Mouse (Mus musculus) hindbrain, embryonic 13.5 days (tissue): ENCODE measurements around the gene Ctdspl2. TPM values are rescaled to one million over a fixed set of nuclear protein-coding genes. Genes with fewer than 3 reads are reported as not detected.
"Not testable (repeated sequence)": the region's sequence is repeated elsewhere in the genome, so short reads cannot be mapped to it uniquely, and the experiment has no call there.

Source experiments
- ATAC-seq: fragments of 200-750 bp; cut with Nextera tagmentation; 2 replicates; pipeline ENCODE4 v1.8.0; 2017; ENCODE audit warnings: moderate TSS enrichment; ENCODE audit not compliant: low FRiP score
- H3K27ac ChIP-seq: fragments of 300-500 bp; sonication (generic); 2 replicates; pipeline ENCODE4 v1.5.1; 2015; ENCODE audit warnings: inconsistent platforms, mild to moderate bottlenecking, moderate library complexity
- H3K27me3 ChIP-seq: fragments of 300-500 bp; sonication (generic); 2 replicates; pipeline ENCODE4 v1.6.1; 2015; ENCODE audit warnings: mild to moderate bottlenecking, inconsistent platforms
- H3K36me3 ChIP-seq: fragments of 300-500 bp; sonication (generic); 2 replicates; pipeline ENCODE4 v1.6.1; 2015; ENCODE audit warnings: mild to moderate bottlenecking, inconsistent platforms
- H3K4me1 ChIP-seq: fragments of 300-500 bp; sonication (generic); replicated peaks from 2 replicates; pipeline ENCODE4 v1.6.1; 2015; ENCODE audit warnings: inconsistent platforms
- H3K4me2 ChIP-seq: fragments of 300-500 bp; sonication (generic); 2 replicates; pipeline ENCODE4 v1.6.1; 2015; ENCODE audit warnings: inconsistent platforms, mild to moderate bottlenecking, moderate library complexity
- H3K4me3 ChIP-seq: fragments of 300-500 bp; sonication (generic); 2 replicates; pipeline ENCODE4 v1.5.1; 2015; ENCODE audit warnings: mild to moderate bottlenecking, inconsistent platforms
- H3K9ac ChIP-seq: fragments of 300-500 bp; sonication (generic); 2 replicates; pipeline ENCODE4 v1.6.1; 2015; ENCODE audit warnings: mild to moderate bottlenecking, inconsistent platforms
- H3K9me3 ChIP-seq: fragments of 300-500 bp; sonication (generic); 2 replicates; pipeline ENCODE4 v1.6.1; 2016; ENCODE audit warnings: inconsistent platforms
- WGBS: fragments of 180-500 bp; shearing (Covaris S2); methylation state at CpG from one replicate; pipeline ENCODE4 v1.1.7; 2015; 5-methylcytosine and 5-hydroxymethylcytosine counted together
- polyA plus RNA-seq: library from polyadenylated mRNA; unstranded; fragments of >200 nt; fragmentation: Nextera tagmentation; extraction: Ambion mirVana; gene quantifications from 2 replicates; pipeline ENCODE4 v1.2.1, GENCODE M21; 2015

Gene Ctdspl2
- polyA plus RNA-seq, 1 experiment from 2014 or later = 42.8 TPM

GRCm38 (mm10) chr2:122018705-122019104 is 62.9 kb downstream of the Ctdspl2 start:
- WGBS = 85% methylated on average over 1 of the region's 1 CpGs
- Histone ChIP-seq H3K4me3 (no peak overlapping the region), H3K36me3 (no peaks in the 10 kb centered on the region), H3K27ac (no peak overlapping the region), H3K27me3 (no peaks in the 10 kb centered on the region), H3K4me1 (no peaks in the 10 kb centered on the region), H3K9ac (no peak overlapping the region), H3K4me2 (no peak overlapping the region), H3K9me3 (no peaks in the 10 kb centered on the region)
- ATAC-seq = no peak

- no peak overlapping the region for H3K9ac ChIP-seq
- no peaks in the 10 kb centered on the region for H3K36me3 ChIP-seq
- H3K4me1 ChIP-seq = 0 out of 2 replicates have a peak, but pooled peaks cover 1% of the 10 kb centered on the region
- H3K4me3 ChIP-seq = no peak overlapping the region
- H3K27ac ChIP-seq = no peak overlapping the region
- ATAC-seq = no peak
- no peaks in the 10 kb centered on the region for H3K27me3 ChIP-seq
- no peak overlapping the region for H3K4me2 ChIP-seq
- no peaks in the 10 kb centered on the region for H3K9me3 ChIP-seq
- 88% methylated on average over 2 of the region's 2 CpGs for WGBS
Observed at GRCm38 (mm10) chr2:122022284-122022683, 66.5 kb downstream of the Ctdspl2 start.

GRCm38 (mm10) chr2:122027091-122027490 is 71.3 kb downstream of the Ctdspl2 start:
- not testable (repeated sequence) for ATAC-seq, H3K9me3 ChIP-seq, H3K4me3 ChIP-seq, H3K36me3 ChIP-seq, H3K9ac ChIP-seq, H3K27me3 ChIP-seq, H3K4me2 ChIP-seq, H3K27ac ChIP-seq
- WGBS = 95% methylated on average over 10 of the region's 10 CpGs
- peaks cover 23% of the 10 kb centered on the region for H3K4me1 ChIP-seq

DNA sequence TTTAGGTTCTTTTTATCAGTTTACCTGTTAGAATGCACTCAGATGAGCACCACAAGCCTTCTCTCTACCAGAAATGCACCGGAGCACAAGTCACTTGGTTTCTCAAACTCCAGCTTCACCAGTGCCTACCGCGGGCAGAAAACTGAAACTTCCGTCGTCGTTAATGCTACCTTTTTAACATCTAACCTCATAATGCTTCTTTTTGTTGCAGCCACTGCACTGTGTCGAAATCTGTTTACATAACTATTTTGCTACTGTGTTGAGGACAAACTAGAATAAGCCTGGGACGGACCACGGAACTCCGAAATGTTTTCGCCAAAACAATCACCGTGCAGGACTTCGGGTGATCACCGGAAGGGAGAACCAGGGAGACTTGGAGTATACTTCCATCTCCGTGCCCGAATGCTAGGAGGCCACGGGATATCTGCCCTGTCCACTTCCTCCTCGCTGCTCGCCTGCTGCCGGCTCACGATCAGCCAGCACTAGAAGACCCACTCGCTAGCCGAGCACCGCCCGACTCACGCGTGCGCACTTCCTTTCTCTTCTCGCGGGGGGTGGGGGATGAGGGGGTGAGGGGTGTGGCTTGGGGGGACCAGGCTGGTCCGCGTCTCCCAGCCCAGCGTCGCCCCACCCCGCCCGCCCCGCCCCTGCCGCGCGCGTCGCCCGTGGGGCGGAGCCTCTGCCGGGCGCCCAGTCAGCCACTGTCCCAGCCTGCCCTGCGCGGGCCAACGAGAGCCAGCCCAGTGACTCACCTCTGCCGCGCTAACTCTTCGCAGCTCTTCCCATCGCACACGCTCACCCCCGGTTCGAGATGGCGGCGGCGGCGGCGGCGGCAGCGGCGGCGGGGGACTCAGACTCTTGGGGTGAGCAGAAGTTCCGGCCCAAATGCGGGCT is 72.3 kb downstream of the Ctdspl2 start, which contains the start of gene Eif3j1:
Eif3j1 (plus strand) TSS at position 685 of the 894 bp plus-strand sequence.
- 0 out of 2 replicates have a peak, but pooled peaks cover 1% of the 10 kb centered on the region for H3K36me3 ChIP-seq
- WGBS = under 1% methylated on average over 62 of the region's 67 CpGs
- peak within 1 kb of the TSS; percentile 82 for H3K4me2 ChIP-seq
- no peaks in the 10 kb centered on the region for H3K9me3 ChIP-seq
- peaks cover 23% of the 10 kb centered on the region for H3K4me1 ChIP-seq
- peak within 1 kb of the TSS; percentile 90 for H3K27ac ChIP-seq
- H3K27me3 ChIP-seq = no peaks in the 10 kb centered on the region
- ATAC-seq = peak; percentile 99
- H3K9ac ChIP-seq = peak within 1 kb of the TSS; percentile 92
- H3K4me3 ChIP-seq = peak within 1 kb of the TSS; percentile 96

GRCm38 (mm10) chr2:122028756-122029700 is 73.2 kb downstream of the Ctdspl2 start:
- H3K36me3 ChIP-seq = 0 out of 2 replicates have a peak, but pooled peaks cover 3% of the 10 kb centered on the region
- ATAC-seq = peak; percentile 81
- peaks cover 23% of the 10 kb centered on the region for H3K4me1 ChIP-seq
- peak overlapping the region; percentile 92 for H3K9ac ChIP-seq
- no peaks in the 10 kb centered on the region for H3K9me3 ChIP-seq
- peak overlapping the region; percentile 82 for H3K4me2 ChIP-seq
- H3K4me3 ChIP-seq = peak overlapping the region; percentile 96
- H3K27ac ChIP-seq = peak overlapping the region; percentile 90
- H3K27me3 ChIP-seq = no peaks in the 10 kb centered on the region
- WGBS = 2% methylated on average over 67 of the region's 71 CpGs

- H3K4me1 ChIP-seq = peaks cover 23% of the 10 kb centered on the region
- no peak overlapping the region for H3K4me3 ChIP-seq
- WGBS = 93% methylated on average over 5 of the region's 6 CpGs
- H3K4me2 ChIP-seq = no peak overlapping the region
- ATAC-seq = no peak
- 0 out of 2 replicates have a peak, but pooled peaks cover 6% of the 10 kb centered on the region for H3K36me3 ChIP-seq
- no peaks in the 10 kb centered on the region for H3K9me3 ChIP-seq
- H3K27ac ChIP-seq = no peak overlapping the region
- no peak overlapping the region for H3K9ac ChIP-seq
- H3K27me3 ChIP-seq = no peaks in the 10 kb centered on the region
Observed at GRCm38 (mm10) chr2:122031970-122032369, 76.2 kb downstream of the Ctdspl2 start.

DNA sequence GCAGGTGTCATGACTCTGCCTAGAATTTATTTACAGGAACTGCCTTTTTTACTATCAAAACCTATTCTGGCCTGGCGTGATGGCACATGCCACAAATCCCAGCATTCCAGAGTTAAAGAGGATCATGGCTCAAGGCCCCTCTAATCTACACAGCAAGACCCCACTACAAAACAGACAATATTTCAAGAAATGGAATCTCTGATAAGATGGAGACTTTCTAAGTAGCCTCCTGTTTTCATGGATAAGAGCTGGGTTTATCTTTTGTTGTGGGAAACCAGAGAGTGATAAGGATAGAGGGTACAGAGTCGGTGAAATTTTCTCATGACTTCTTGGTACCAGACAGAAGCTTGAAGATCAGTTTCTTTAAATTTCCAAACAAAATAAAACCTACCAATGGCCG is 80.3 kb downstream of the Ctdspl2 start:
- no peak for ATAC-seq
- H3K36me3 ChIP-seq = peaks cover 11% of the 10 kb centered on the region; the same call in 1 of the 2 replicates
- WGBS = 91% methylated on average over 3 of the region's 3 CpGs
- no peaks in the 10 kb centered on the region for H3K9me3 ChIP-seq
- H3K4me2 ChIP-seq = no peak overlapping the region
- no peak overlapping the region for H3K27ac ChIP-seq
- no peak overlapping the region for H3K4me3 ChIP-seq
- no peak overlapping the region for H3K9ac ChIP-seq
- H3K4me1 ChIP-seq = no peaks in the 10 kb centered on the region
- H3K27me3 ChIP-seq = no peaks in the 10 kb centered on the region

DNA sequence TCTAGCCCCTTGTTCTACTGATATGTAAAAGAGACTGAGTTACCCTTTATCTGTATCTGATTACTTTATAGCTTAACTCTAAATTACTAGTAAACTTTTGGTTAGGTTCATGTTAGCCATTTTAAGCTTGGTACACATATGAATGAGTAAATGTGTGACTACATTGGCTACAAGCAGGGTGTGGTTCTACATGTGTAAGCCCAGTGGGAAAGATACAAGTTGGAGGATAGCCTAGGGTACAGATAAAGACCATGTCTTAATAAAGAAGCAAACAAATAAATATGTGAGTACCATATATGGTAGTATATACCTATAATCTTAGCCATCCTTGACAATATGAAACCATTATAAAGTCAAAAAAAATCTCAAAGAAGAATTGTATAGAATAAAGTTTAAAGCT is 88.1 kb downstream of the Ctdspl2 start:
- Histone ChIP-seq H3K36me3 (peaks cover 25% of the 10 kb centered on the region), H3K4me3 (no peak overlapping the region), H3K27ac (no peak overlapping the region), H3K27me3 (no peaks in the 10 kb centered on the region), H3K9me3 (no peaks in the 10 kb centered on the region), H3K9ac (no peak overlapping the region), H3K4me1 (no peaks in the 10 kb centered on the region), H3K4me2 (no peak overlapping the region)
- no peak for ATAC-seq

- no peak overlapping the region for H3K4me2 ChIP-seq
- H3K4me3 ChIP-seq = no peak overlapping the region
- no peak overlapping the region for H3K9ac ChIP-seq
- no peak overlapping the region for H3K27ac ChIP-seq
- H3K4me1 ChIP-seq = no peaks in the 10 kb centered on the region
- WGBS = 90% methylated on average over 11 of the region's 11 CpGs
- peaks cover 65% of the 10 kb centered on the region for H3K36me3 ChIP-seq
- ATAC-seq = no peak
- H3K27me3 ChIP-seq = no peaks in the 10 kb centered on the region
- H3K9me3 ChIP-seq = no peaks in the 10 kb centered on the region
Observed at GRCm38 (mm10) chr2:122059365-122060115, 103.7 kb downstream of the Ctdspl2 start.
